Comparison of ENCODE assay signal across 14 mouse cellular contexts in the genomic region with DNA sequence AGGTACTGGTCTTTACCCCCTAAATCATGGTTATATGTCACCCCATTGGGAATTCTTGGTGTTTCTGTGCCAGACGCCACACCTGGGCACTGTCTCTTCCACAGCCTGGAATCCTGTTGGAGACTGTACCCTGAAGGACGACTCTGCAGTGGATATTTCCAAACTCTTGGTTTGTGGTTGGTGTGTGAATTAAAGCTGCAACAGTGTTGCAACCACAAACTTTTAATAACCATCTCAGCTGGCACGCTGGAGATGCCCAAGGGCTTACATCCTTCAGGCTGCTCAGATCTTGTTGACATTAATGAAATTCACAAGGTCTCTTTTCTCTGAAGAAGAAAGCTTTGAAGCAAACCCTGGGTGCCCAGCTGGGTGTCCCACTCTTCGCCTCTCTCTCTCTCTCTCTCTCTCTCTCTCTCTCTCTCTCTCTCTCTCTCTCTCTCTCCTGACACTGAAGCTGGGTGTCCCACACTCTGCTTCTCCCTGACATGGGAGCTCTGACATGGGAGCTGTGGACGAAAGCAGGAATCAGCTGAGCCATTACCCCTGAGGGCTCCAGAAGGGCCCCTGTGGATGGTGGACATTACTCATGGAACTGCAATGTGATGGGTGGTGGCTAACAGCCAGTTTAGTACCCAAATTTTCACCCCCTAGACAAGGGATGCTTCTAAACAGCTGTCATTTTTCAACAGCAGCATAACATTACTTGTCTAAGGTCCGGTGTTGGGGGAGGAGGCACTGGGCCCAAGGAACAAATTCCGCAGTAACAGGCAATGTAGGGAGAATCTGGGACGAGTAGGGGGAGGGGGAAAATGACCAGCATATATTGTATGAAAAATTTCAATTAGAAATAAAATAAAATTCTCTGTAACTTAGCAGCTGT.
"Had no signal": no experiment of that assay in that cellular context is flagged by ENCODE, and none has a peak within 500 bp of the region (broad histone marks: within the 10 kb centered on the region; RNA-seq: fewer than 3 reads in every experiment).

No protein-coding gene starts in this region.

- H3K4me3 ChIP-seq: limb, embryonic 15.5 days; liver, embryonic 12.5 days; midbrain, embryonic 10.5 days; neural tube, embryonic 13.5 days had no signal

- H3K27me3 ChIP-seq: limb, embryonic 15.5 days; liver, embryonic 12.5 days; neural tube, embryonic 13.5 days had no signal

- H3K36me3 ChIP-seq: limb, embryonic 15.5 days; liver, embryonic 12.5 days; midbrain, embryonic 10.5 days; neural tube, embryonic 13.5 days had no signal

- H3K9me3 ChIP-seq: limb, embryonic 15.5 days; liver, embryonic 12.5 days; midbrain, embryonic 10.5 days; neural tube, embryonic 13.5 days had no signal

- H3K27ac ChIP-seq: kidney, postnatal 0 days; limb, embryonic 15.5 days; liver, embryonic 12.5 days; midbrain, embryonic 10.5 days; neural tube, embryonic 13.5 days had no signal

- DNase-seq: kidney, postnatal 36 days; layer of hippocampus, adult 9-11 months; layer of hippocampus, postnatal 36 days; lung, postnatal 36 days; midbrain, embryonic 14.5 days; retina, postnatal 1 day; right cerebral cortex, postnatal 4 days; spleen, adult 18-20 months; thymus, postnatal 36 days had no signal

- H3K4me2 ChIP-seq: limb, embryonic 15.5 days; liver, embryonic 12.5 days; neural tube, embryonic 13.5 days had no signal

- H3K9ac ChIP-seq: limb, embryonic 15.5 days; liver, embryonic 12.5 days; neural tube, embryonic 13.5 days had no signal

- ATAC-seq: liver, embryonic 12.5 days had no signal

- H3K4me1 ChIP-seq: liver, embryonic 12.5 days had no signal
